Mouse (Mus musculus): Measurements from ENCODE around the gene Babam2. TPM values are rescaled to one million over a fixed set of nuclear protein-coding genes. Genes with fewer than 3 reads are reported as not detected.
"Not testable (repeated sequence)": the region's sequence is repeated elsewhere in the genome, so short reads cannot be mapped to it uniquely, and the experiment has no call there.

The Babam2 gene
- polyA plus RNA-seq, 1 experiment: 45.2 TPM

DNA sequence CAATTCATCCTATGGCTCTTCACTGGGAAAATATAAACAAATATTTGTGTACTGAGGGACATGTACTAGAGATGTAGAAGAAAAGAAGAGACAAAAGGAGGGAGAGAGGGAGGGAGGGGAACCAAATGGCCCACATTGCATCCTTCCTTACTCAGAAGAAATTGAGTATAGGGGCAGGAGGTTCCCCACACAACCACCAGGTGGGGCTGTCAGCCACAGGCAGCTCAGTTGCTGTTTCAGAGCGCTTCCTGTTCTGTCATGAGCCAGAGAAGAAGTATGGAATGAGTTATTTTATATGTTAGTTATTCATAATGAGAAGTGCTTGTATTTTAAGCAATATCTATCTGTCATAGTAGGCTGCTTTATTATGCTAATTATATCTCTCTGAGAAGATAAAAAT is 229.1 kb downstream of the Babam2 start:
- no peak for DNase-seq (ENCODE audit: extremely low spot score in 1 of 2, low spot score in 1 of 2)

- peak in 1 of 2 experiments; percentile 40 for DNase-seq (ENCODE audit: extremely low spot score in 1 of 2, low spot score in 1 of 2)
Measured at GRCm38 (mm10) chr5:31929007-31929406, 231.5 kb downstream of the Babam2 start.

DNA sequence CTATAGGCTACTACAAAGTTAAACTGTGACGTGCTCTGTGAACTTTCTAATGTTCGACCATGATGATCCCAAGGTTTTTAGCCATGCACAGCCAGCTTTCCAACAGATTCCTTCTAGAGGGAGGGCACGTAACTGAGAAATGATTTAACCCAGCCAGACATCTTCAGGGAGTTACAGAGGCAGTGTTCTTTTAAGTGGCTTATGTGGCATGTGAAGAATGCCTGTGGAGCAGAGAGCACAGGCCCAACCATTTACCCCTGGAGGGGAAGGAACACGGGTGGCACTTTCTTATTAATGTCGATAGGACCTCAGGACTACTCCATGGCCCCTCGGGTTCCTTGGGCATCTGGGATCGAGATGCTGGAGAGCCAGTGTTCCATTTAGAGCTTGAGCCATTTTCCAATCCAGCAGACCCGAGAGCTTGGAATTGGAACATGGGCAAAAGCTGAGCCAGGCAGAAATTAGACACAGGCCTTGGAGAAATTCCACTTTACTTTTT is 233.7 kb downstream of the Babam2 start:
- no peak for DNase-seq (ENCODE audit: extremely low spot score in 1 of 2, low spot score in 1 of 2)

- no peak for DNase-seq (ENCODE audit: extremely low spot score in 1 of 2, low spot score in 1 of 2)
Measured at GRCm38 (mm10) chr5:31931637-31932036, 234.2 kb downstream of the Babam2 start.

DNA sequence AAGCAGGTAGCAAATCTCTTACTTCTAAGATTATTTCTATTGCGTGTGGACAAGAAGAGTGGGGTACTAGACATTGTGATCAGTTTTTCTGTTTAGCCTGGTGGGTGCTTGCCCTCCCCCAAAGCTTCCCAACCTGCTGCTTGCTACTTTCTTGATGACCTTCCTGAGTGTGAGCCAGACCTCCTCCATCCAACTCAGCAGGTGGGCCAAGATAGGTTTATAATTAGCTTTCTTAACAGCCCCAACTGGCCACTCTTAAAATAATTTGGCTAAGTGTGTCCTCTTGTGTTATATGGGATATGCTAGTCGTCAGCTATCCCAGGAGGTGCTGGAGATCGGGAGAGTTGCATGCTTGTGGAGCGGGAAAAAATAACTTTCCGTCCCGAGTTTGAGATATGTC is 235.8 kb downstream of the Babam2 start:
- DNase-seq (ENCODE audit: extremely low spot score in 1 of 2, low spot score in 1 of 2): no peak

GRCm38 (mm10) chr5:31934397-31934796 is 236.9 kb downstream of the Babam2 start:
- DNase-seq (ENCODE audit: extremely low spot score in 1 of 2, low spot score in 1 of 2): no peak

DNA sequence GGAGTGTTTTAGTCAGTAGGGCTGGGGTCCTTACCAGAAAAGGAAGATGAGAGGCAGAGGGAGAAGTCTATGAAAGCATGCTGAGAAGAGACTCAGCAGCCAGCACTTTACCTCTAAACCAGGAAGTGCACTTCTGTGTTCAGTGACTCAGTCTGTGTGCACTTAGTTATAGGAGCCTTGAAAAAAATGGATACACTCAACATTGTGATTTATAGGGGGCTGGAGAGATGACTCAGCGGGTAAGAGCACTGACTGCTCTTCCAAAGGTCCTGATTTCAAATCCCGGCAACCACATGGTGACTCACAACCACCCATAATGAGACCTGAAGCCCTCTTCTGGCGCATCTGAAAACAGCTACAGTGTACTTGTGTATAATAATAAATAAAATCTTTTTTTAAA is 238.5 kb downstream of the Babam2 start:
- DNase-seq (ENCODE audit: extremely low spot score in 1 of 2, low spot score in 1 of 2): no peak

DNA sequence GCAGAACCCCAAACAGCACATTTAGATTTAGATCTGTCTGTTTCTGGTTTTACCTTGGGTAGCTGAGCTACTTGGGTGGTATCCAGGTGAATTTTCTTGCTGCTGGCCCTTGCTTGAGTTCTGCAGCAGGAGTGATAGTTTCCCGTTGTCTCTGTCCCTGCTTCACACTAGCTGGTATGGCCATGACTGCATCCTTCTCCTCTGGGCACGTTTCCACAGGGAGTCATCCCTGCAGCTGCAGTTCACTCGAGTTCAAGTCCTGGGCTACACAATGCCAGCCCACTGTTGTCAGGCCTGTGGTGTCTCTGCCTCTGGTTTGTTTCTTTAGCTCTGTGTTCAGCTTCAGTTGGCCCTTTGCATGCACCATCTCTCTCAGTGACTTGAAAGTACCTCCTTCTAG is 239.0 kb downstream of the Babam2 start:
- no peak for DNase-seq (ENCODE audit: extremely low spot score in 1 of 2, low spot score in 1 of 2)

GRCm38 (mm10) chr5:31940876-31941275 is 243.4 kb downstream of the Babam2 start:
- no peak for DNase-seq (ENCODE audit: extremely low spot score in 1 of 2, low spot score in 1 of 2)

- no peak for DNase-seq (ENCODE audit: extremely low spot score in 1 of 2, low spot score in 1 of 2)
Measured at GRCm38 (mm10) chr5:31947185-31947584, 249.7 kb downstream of the Babam2 start.

- peak in 1 of 2 experiments; percentile 15 for DNase-seq (ENCODE audit: extremely low spot score in 1 of 2, low spot score in 1 of 2)
Measured at GRCm38 (mm10) chr5:31949389-31949788, 251.9 kb downstream of the Babam2 start.

DNA sequence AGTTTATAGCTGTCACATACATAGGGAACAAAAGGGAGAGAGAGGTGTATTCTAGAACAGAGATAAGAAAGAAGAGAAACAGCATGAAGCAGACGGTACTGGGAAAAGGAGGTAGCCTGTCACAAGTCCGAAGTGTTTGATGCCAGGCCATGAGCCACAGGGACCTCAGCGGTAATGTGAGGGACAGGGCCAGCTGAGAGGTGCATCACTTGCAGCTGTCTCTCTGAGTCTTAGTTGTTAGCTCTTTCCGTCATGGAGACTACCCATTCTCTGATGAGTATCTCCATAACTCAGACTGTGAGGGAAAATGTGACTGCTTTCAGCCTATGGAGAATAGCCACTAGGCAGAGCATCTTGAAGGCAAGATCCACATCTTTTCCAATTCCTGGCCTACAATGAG is 253.0 kb downstream of the Babam2 start:
- no peak for DNase-seq (ENCODE audit: extremely low spot score in 1 of 2, low spot score in 1 of 2)

- DNase-seq (ENCODE audit: extremely low spot score in 1 of 2, low spot score in 1 of 2): no peak
Measured at GRCm38 (mm10) chr5:31955184-31955583, 257.7 kb downstream of the Babam2 start.

DNA sequence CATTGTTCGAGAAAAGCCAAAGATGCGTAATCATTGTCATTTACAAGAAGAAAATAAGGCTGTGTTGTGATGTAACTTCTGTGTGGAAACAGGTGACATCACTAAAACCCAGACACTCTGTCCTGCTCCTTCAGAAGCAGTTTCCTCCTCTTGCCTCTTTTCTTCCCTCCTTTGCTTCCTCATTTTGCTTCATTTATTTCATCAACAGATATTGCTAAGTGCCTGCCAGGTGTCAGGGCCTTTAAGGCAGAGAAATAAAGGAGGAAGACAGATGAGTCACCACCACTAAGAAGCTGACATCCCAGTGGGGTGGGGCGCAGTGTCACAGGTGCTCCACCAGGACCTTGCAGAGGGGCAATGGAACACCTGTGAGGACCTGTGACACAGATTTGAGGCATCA is 258.9 kb downstream of the Babam2 start:
- no peak for DNase-seq (ENCODE audit: extremely low spot score in 1 of 2, low spot score in 1 of 2)

- DNase-seq (ENCODE audit: extremely low spot score in 1 of 2, low spot score in 1 of 2): no peak
Measured at GRCm38 (mm10) chr5:31959886-31960285, 262.4 kb downstream of the Babam2 start.

- DNase-seq (ENCODE audit: extremely low spot score in 1 of 2, low spot score in 1 of 2): no peak
Measured at GRCm38 (mm10) chr5:31961423-31961822, 263.9 kb downstream of the Babam2 start.

DNA sequence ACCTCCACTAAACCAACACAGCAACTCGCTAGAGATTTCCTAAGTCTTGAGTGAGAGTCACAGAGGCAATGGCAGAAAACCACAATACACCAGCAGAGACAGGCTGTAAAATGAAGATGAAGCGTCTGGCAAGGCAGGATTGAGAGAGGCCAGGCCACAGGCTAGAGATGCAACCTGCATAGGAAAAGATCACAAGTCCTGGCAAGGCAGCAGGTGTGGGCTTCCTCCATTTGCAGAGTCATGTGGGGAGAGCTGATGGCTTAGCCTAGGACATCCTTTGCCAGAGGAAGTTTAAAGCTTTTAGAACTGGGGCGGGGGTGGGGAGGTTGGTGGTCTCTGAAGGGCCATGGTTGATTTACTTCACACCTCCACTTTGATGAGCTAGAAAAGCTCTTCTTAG is 264.9 kb downstream of the Babam2 start:
- DNase-seq (ENCODE audit: extremely low spot score in 1 of 2, low spot score in 1 of 2): no peak

DNA sequence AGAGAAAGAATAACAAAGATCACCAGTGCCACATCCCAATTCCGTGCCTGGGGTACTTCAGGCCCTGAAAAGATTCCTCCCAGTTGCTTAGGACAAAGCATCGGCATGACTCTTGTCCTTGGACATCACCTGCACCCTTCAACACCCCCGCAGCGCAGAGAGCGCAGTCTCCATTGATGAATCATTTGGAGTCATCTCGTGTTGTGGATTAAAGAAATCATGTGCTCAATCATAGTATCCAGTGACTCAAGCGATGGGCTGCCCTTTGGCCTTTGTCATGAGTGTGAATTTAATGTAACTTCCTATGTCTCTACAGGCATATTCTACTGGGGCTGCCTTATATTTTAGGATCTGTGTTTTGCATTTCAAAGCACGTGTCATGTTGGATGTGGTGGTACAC is 265.9 kb downstream of the Babam2 start:
- DNase-seq (ENCODE audit: extremely low spot score in 1 of 2, low spot score in 1 of 2): no peak

DNA sequence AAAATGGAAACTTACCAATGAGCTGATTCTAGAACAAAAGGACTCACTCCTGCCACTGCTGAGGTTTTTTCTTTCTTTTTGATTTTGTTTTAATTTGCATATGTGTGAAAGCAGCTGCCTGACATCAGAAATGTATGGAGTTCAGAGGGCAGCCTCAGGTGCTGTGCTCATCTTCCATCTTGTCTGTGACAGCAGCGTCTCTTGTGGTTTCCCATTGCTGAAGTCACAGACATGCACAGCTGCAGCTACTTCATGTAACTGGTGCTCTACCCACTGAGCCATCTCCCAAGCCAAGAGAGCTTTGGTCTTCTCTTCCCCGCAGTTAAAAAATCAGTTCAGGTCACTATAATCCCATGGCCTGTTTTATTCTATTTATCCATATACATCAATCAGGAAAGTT is 266.4 kb downstream of the Babam2 start:
- DNase-seq (ENCODE audit: extremely low spot score in 1 of 2, low spot score in 1 of 2): no peak

DNA sequence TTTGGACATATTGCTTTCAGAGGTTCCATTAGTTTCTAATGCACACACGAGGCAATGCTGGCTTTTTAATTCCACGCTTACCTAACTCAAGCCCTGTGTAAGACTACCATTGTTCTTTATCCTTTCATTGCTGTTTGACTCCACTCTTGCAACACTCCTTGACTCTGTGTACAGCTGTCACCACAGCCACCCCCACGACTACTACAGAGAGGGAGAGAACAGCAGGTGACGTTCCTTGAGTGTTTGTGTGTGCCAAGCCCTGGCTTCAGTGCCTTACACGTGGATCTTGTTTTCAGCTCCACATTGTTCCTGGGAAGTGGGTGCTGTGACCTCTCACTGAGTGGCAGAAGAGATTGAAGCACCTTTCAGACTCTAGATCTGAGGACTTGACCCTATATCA is 269.3 kb downstream of the Babam2 start:
- no peak for DNase-seq (ENCODE audit: extremely low spot score in 1 of 2, low spot score in 1 of 2)

DNA sequence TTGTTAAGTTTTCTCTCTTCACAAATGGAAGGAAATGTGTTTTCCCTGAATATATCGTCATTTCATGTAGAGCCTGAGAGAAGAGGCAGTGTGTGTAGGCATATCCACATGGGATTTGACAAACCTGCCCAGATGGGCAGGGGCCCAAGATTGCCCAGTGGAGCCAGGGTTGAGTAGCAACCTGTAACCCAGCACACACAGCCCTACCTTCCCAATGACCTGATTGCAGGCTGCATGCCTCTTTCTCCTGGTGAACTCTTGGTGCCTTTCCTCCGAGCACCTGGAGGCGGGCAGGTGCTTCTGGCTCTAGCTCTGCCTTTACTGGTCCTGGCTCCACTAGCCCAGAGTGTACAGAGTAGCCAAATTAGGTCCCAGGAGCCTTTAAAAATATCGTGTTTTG is 270.0 kb downstream of the Babam2 start:
- DNase-seq (ENCODE audit: extremely low spot score in 1 of 2, low spot score in 1 of 2): no peak

GRCm38 (mm10) chr5:31968046-31968506 is 270.6 kb downstream of the Babam2 start:
- no peak for DNase-seq (ENCODE audit: extremely low spot score in 1 of 2, low spot score in 1 of 2)

DNA sequence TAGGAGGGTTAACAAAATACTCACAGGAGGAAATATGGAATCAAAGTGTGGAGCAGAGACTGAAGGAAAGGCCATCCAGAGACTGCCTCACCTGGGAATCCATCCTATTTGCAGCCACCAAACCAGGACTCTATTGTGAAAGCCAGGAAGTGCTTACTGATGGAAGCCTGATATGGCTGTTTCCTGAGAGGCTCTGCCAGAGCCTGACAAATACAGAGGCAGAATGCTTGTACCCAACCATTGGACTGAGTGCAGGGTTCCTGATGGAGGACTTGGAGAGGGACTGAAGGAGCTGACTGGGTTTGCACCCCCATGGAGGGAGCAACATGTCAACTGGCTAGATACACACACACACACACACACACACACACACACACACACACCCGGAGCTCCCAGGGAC is 274.9 kb downstream of the Babam2 start:
- not testable (repeated sequence) for DNase-seq (ENCODE audit: extremely low spot score in 1 of 2, low spot score in 1 of 2)

Measured in frontal cortex, adult 2 months (tissue).